Mouse (Mus musculus) retina, adult 2 months (tissue): ENCODE measurements at regions not wholly inside any gene's neighbourhood (a gene's known extent, or its start where the extent isn't known, plus 50 kb on each side); places are given as distances from the start of the nearest gene placed in this dataset.
A peak's percentile ranks its signal among the peaks of the same experiment; 100 is the strongest.

Experiments
- DNase-seq: peaks from one replicate; pipeline ENCODE4 v3.0.0-alpha.2; 2012; ENCODE audit warnings: low read depth, low spot score

- DNase-seq, result no peak
Measured at GRCm38 (mm10) chr2:108584799-108585198, 695.7 kb upstream of the Kif18a start.

- no peak for DNase-seq
Measured at GRCm38 (mm10) chr2:108593555-108593954, 687.0 kb upstream of the Kif18a start.

GRCm38 (mm10) chr2:108600346-108600745 is 680.2 kb upstream of the Kif18a start:
- no peak for DNase-seq

DNA sequence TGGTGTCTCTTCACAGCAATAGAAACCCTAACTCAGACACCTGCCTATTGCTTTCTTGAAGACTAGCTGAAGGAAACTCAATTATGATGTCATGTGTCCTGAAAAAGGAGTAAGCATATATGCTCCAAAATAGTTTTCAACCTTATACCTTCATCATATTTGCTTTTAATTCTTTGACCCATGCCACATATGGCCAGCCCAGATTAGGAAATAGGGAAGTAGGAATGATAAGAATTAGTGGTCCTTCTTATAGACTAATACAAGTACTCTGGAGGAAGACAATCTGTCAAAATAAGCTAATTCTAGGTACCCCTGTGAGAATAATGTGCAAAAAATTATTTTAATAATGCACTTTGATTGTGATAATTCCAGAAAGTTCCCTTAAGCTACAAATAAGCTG is 661.0 kb upstream of the Kif18a start:
- DNase-seq, result no peak

GRCm38 (mm10) chr2:108622367-108623162 is 658.0 kb upstream of the Kif18a start:
- no peak for DNase-seq

DNA sequence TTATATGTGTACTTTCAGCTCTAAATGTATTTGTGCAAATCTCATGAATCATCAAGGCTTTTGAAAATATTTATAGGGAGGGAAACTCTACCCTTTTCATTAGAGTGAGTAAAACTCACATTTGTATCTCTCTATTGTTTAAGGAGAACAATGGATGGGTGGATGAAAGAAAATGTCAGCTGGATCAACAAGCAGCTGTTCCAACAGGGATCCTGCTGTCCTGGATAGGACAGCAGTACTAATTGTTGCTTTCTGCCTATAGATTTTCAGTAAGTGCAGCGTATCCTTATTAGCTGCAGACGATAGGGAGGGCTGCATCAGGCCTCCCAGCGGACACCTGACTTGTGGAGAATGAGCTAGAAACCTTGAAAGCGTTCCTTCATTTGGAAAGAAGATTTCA is 644.9 kb upstream of the Kif18a start:
- no peak for DNase-seq

- DNase-seq, result no peak
Measured at GRCm38 (mm10) chr2:108660697-108661388, 619.7 kb upstream of the Kif18a start.

DNA sequence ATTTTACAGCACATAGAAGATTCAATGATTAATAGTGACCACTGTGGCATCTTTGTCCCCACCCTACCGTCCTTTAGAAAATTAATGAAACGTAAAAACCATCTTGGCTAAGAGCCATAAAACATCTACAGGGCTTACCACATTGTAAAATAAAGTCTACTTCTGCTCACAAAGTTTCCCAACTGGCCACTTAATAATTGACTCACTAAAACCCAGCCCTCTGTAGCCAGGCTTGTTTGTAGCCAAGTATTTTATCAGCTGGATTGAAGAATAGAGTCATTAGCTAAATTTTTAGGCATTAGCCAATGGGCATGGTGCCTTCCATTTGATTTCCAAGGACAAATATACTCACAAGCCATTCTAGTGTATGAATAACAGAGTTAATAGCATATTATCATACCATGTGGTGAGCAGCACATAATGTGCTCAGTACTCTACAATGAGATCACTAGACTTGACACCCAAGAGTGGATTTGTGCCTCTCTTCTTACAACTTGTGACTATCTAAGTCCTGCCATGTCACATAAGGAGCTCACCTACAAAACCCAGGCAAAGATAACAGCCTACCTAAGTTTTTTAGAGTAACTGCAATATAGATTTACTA is 602.7 kb upstream of the Kif18a start:
- DNase-seq, result no peak

DNA sequence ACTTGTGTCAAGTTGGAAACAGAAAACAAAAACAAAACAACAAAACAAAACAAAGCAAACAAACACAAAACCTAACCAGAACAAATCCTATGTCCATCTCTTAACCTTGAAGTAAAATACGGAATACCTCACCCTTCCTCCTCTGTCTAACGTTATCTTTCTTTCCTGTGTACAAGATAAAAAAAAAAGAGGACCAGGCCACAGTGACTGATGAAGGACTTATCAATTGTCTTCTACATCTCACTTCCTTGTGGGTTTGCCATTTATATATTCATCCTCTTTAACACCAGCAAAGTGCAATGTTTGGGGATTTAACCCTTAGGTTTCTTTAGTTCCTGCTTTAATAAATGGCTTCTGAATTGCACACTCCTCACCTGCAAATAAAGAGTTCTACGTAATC is 599.0 kb upstream of the Kif18a start:
- no peak for DNase-seq

GRCm38 (mm10) chr2:108686019-108686743 is 594.4 kb upstream of the Kif18a start:
- DNase-seq, result no peak

DNA sequence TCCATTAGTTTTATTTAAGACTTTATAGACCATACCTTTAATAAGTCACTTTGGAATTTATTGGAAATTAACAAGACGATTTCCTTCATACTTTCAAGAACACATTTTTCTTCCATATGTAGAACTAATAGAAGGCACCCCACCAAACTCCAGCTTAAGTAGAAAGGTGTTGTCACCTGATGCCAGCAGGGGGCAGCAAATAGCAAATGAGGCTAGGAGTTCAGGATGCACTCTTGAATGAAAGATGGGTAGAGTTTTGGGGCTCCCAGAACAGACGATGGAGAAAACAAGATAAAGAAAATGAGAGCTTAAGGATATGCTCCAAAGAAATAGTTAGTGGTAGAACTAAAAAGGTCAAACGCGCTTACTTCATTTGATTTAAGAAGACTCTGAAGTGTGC is 590.4 kb upstream of the Kif18a start:
- peak; percentile 30 for DNase-seq

- no peak for DNase-seq
Measured at GRCm38 (mm10) chr2:108691156-108692007, 589.2 kb upstream of the Kif18a start.

DNA sequence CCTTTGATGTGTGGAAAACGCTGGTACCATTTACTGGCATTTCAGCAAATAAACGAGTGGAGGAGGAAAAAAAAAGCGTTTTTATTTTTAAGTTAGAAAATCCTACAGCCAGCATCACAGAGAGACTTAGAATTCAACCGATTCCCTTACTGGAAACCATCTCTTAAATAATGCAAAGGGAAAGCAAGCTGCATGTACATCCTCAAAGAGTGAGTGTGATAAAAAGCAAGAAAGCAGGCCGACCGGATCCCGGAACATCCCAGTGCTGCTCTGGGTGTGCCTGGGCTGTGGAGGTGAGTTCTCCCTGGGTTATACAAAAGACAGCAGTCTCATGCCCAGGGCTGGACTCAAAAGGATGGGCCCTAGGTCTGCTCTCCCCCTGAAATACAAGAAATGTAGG is 579.2 kb upstream of the Kif18a start:
- DNase-seq, result no peak

GRCm38 (mm10) chr2:108707856-108708855 is 572.4 kb upstream of the Kif18a start:
- no peak for DNase-seq

DNA sequence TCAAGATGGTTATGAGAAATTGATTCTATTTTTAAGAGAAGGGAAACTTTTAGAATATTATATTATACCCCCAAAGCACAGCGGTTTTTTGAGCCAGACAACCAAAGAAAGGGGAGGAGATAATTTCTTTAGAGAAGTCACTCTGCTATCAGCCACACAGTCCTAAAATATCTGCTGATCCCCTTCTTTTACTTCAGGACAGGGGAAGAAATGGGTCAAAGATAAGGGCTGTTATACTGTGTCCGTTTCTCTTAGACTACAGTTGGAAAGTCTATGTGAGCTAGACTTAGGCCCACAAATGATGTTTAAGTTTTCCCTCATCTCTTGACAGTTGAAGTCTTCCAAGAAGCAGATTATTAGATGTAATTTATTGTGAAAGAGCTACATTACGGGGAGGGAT is 538.5 kb upstream of the Kif18a start:
- no peak for DNase-seq

- DNase-seq, result no peak
Measured at GRCm38 (mm10) chr2:108743511-108743910, 537.0 kb upstream of the Kif18a start.

- DNase-seq, result no peak
Measured at GRCm38 (mm10) chr2:108744797-108745196, 535.7 kb upstream of the Kif18a start.

DNA sequence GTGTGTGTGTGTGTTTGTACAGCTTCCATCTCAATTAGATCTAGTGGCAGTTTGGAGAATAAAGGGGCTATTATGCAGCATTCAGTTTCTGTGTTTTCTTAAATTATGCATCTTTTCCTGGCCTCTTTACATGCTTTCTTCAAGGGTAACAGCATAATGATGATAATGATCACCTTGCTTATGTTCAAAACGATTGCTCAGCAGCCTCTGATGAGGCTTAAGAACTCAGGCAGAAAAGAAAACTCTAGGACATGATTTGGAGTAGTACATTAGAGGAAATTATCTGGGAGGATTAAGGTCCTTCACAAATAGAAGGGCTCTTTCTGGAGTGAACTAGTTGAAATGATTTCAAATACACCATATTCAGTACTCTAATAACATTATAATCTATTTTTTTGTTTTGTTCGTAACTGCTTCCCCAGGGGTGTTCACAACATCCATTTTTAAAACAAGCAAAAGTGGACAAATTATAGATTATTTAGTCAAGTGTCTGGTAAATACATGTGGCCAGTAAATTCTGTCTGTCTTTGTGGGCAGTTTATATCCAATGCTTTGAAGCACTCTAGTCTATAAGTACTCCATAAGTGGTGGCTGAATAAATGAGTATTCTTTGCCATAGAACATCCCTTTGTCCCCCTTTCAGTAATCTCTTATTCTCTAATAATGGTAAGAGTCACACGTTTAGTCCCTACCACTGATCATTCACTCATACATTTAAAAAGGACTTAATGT is 526.9 kb upstream of the Kif18a start:
- no peak for DNase-seq

DNA sequence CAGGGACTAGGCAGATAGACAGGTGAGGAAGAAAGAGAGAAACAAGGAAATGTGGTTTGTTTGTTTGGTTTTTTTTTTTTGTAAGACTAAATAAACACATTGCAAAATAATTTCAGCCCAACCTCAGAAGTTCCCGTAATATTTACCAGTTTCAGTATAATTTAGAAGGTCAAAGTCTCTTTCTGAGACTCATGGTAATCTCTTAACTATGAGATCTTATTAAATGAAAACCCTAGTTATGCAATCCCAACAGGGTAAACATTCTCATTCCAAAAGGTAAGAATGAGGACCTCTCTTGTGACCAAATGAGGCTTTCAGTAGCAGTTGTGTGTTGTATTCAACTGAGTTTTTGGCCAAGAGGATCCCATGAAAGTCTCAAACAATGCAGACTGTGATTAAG is 524.7 kb upstream of the Kif18a start:
- no peak for DNase-seq
